Mouse (Mus musculus) lung, adult 2 months (tissue): ENCODE results near the gene Hopx.

Experiments used
- CTCF ChIP-seq: fragments of 200-500 bp; IDR thresholded peaks from 2 replicates; pipeline ENCODE4 v1.5.1; 2011; ENCODE audit warnings: mild to moderate bottlenecking, low read length, control low read depth; ENCODE audit not compliant: insufficient read depth
- POLR2A ChIP-seq: fragments of 200-500 bp; IDR thresholded peaks from 2 replicates; pipeline ENCODE4 v1.6.1; 2011; ENCODE audit warnings: low read depth, mild to moderate bottlenecking, control low read depth, low read length, borderline replicate concordance; ENCODE audit errors: extremely low read depth

DNA sequence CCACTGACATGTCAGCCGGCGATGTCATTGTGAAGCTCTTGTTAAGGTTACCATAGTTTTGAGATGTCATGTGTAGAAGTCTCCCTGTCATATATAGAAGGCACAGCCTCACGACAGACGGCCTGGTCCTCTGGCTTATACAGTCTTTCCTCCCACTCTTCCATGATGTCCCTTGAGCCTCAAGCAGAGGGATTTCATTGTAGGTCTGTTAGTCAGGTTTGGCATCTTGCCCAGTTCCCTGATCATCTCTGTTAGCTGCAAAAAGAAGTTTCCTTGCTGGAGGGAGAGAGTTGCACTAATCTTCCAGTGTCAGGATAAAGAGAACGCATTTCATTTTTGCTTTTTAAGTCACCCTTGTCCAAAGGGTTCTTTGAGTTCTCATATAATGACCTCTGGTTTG, 62.3 kb downstream of the Hopx start:
- TF ChIP-seq CTCF (no peak), POLR2A (no peak)
